Mouse (Mus musculus) MEL (cell line): ENCODE data around the gene 1700020N01Rik. TPM values are rescaled to one million over a fixed set of nuclear protein-coding genes. Genes with fewer than 3 reads are reported as not detected.

ENCODE experiments used
- DNase-seq: peaks from one replicate; pipeline ENCODE4 v3.0.0; 2011; ENCODE audit warnings: low read depth, low spot score
- H3K27ac ChIP-seq: 2 replicates; pipeline ENCODE4 v1.5.1; 2012; ENCODE audit warnings: low read depth, mild to moderate bottlenecking, control low read depth, low read length, moderate library complexity; ENCODE audit not compliant: control insufficient read depth
- H3K27me3 ChIP-seq, 2 experiments: fragments of 150-350 bp in 1 of 2; sonication (generic) in 1 of 2; 2 replicates each; pipeline ENCODE4 v1.6.1; 2012; ENCODE audit warnings: low read length in 2 of 2, mild to moderate bottlenecking in 2 of 2, improper control_type of control experiment in 1 of 2, moderate library complexity in 1 of 2; ENCODE audit not compliant: insufficient read depth in 2 of 2, control insufficient read depth in 1 of 2
- H3K36me3 ChIP-seq, 2 experiments: 2 replicates each; pipeline ENCODE4 v1.6.1; 2012 to 2014; ENCODE audit warnings: low read length in 2 of 2, improper control_type of control experiment in 1 of 2, inconsistent platforms in 1 of 2, mild to moderate bottlenecking in 1 of 2; ENCODE audit not compliant: insufficient read depth in 2 of 2, control insufficient read depth in 1 of 2
- H3K4me1 ChIP-seq, 2 experiments: fragments of 150-350 bp in 1 of 2; sonication (generic) in 1 of 2; 2 replicates each; pipeline ENCODE4 v1.6.1; 2012; ENCODE audit warnings: low read length in 2 of 2, improper control_type of control experiment in 1 of 2, mild to moderate bottlenecking in 1 of 2; ENCODE audit not compliant: insufficient read depth in 2 of 2, control insufficient read depth in 1 of 2
- H3K4me3 ChIP-seq, 2 experiments: fragments of 150-350 bp in 1 of 2; sonication (generic) in 1 of 2; 2 replicates each; pipeline ENCODE4 v1.5.1; 2012; ENCODE audit warnings: low read depth in 2 of 2, low read length in 2 of 2, mild to moderate bottlenecking in 2 of 2, moderate library complexity in 2 of 2, control low read depth in 1 of 2, improper control_type of control experiment in 1 of 2; ENCODE audit not compliant: control insufficient read depth in 1 of 2, insufficient read depth in 1 of 2
- H3K79me2 ChIP-seq: 2 replicates; pipeline ENCODE4 v1.6.1; 2012; ENCODE audit warnings: mild to moderate bottlenecking, low read length, moderate library complexity; ENCODE audit not compliant: control insufficient read depth, poor library complexity, insufficient read depth
- H3K9ac ChIP-seq: 2 replicates; pipeline ENCODE4 v1.6.1; 2012; ENCODE audit warnings: low read depth, mild to moderate bottlenecking, control low read depth, low read length, moderate library complexity; ENCODE audit not compliant: control insufficient read depth, poor library complexity, severe bottlenecking
- H3K9me3 ChIP-seq: fragments of 150-350 bp; sonication (generic); replicated peaks from 2 replicates; pipeline ENCODE4 v1.6.1; 2012; ENCODE audit warnings: mild to moderate bottlenecking, low read length, improper control_type of control experiment, moderate library complexity; ENCODE audit not compliant: insufficient read depth
- CHD1 ChIP-seq: IDR thresholded peaks from 2 replicates; pipeline ENCODE4 v1.6.1; 2012; ENCODE audit warnings: low read depth, mild to moderate bottlenecking, inconsistent platforms, low read length, improper control_type of control experiment
- CHD2 ChIP-seq: IDR thresholded peaks from 2 replicates; pipeline ENCODE4 v1.6.1; 2011; ENCODE audit warnings: low read length, improper control_type of control experiment
- CTCF ChIP-seq, 3 experiments: IDR thresholded peaks in 2 of 3; conservative IDR thresholded peaks in 1 of 3; 2 replicates each; pipeline ENCODE4 v1.5.1; 2011 to 2012; ENCODE audit warnings: low read length in 3 of 3, low read depth in 2 of 3, mild to moderate bottlenecking in 2 of 3, improper control_type of control experiment in 1 of 3, inconsistent platforms in 1 of 3, mixed read lengths in 1 of 3, moderate library complexity in 1 of 3; ENCODE audit not compliant: control insufficient read depth in 1 of 3, insufficient read depth in 1 of 3, poor library complexity in 1 of 3, severe bottlenecking in 1 of 3
- E2F4 ChIP-seq: IDR thresholded peaks from 2 replicates; pipeline ENCODE4 v1.6.1; 2011; ENCODE audit warnings: low read depth, low read length, improper control_type of control experiment, borderline replicate concordance
- ELF1 ChIP-seq: IDR thresholded peaks from 2 replicates; pipeline ENCODE4 v1.6.1; 2014; ENCODE audit warnings: low read depth, mild to moderate bottlenecking, inconsistent platforms, low read length, improper control_type of control experiment, moderate library complexity
- EP300 ChIP-seq, 2 experiments: IDR thresholded peaks; 2 replicates each; pipeline ENCODE4 v1.6.1; 2011; ENCODE audit warnings: improper control_type of control experiment in 2 of 2, low read length in 2 of 2, low read depth in 1 of 2, mild to moderate bottlenecking in 1 of 2
- GABPA ChIP-seq: IDR thresholded peaks from 2 replicates; pipeline ENCODE4 v1.6.1; 2012; ENCODE audit warnings: low read depth, mild to moderate bottlenecking, inconsistent platforms, low read length, improper control_type of control experiment, moderate library complexity
- GATA1 ChIP-seq: IDR thresholded peaks from 2 replicates; pipeline ENCODE4 v1.6.1; 2011; ENCODE audit warnings: low read depth, low read length, improper control_type of control experiment
- HCFC1 ChIP-seq: IDR thresholded peaks from 2 replicates; pipeline ENCODE4 v1.6.1; 2012; ENCODE audit warnings: low read depth, mild to moderate bottlenecking, inconsistent platforms, low read length, improper control_type of control experiment, moderate library complexity
- JUND ChIP-seq: IDR thresholded peaks from 2 replicates; pipeline ENCODE4 v1.6.1; 2011; ENCODE audit warnings: low read depth, mild to moderate bottlenecking, improper control_type of control experiment, low read length
- KAT2A ChIP-seq: conservative IDR thresholded peaks from 2 replicates; pipeline ENCODE4 v1.6.1; 2012; ENCODE audit warnings: low read depth, low read length, improper control_type of control experiment, inconsistent platforms
- MAX ChIP-seq: IDR thresholded peaks from 2 replicates; pipeline ENCODE4 v1.6.1; 2011; ENCODE audit warnings: low read length, improper control_type of control experiment
- MEF2A ChIP-seq: IDR thresholded peaks from 2 replicates; pipeline ENCODE4 v1.6.1; 2014; ENCODE audit warnings: low read depth, mild to moderate bottlenecking, inconsistent platforms, low read length, improper control_type of control experiment; ENCODE audit not compliant: poor library complexity, insufficient replicate concordance, severe bottlenecking; ENCODE audit errors: extremely low read depth
- MYC ChIP-seq: IDR thresholded peaks from 2 replicates; pipeline ENCODE4 v1.6.1; 2011; ENCODE audit warnings: low read depth, mild to moderate bottlenecking, low read length, improper control_type of control experiment, moderate library complexity
- POLR2A ChIP-seq, 2 experiments: IDR thresholded peaks; 2 replicates each; pipeline ENCODE4 v1.6.1; 2011 to 2012; ENCODE audit warnings: low read length in 2 of 2, mild to moderate bottlenecking in 2 of 2, control low read depth in 1 of 2, improper control_type of control experiment in 1 of 2, low read depth in 1 of 2, moderate library complexity in 1 of 2; ENCODE audit not compliant: control insufficient read depth in 1 of 2, insufficient read depth in 1 of 2, poor library complexity in 1 of 2
- POLR2AphosphoS2 ChIP-seq: IDR thresholded peaks from 2 replicates; pipeline ENCODE4 v1.6.1; 2011; ENCODE audit warnings: low read length, improper control_type of control experiment
- POLR2AphosphoS5 ChIP-seq: IDR thresholded peaks from 2 replicates; pipeline ENCODE4 v1.6.1; 2012; ENCODE audit warnings: low read depth, borderline replicate concordance, mild to moderate bottlenecking, inconsistent platforms, low read length, moderate library complexity, mixed read lengths
- RAD21 ChIP-seq: IDR thresholded peaks from 2 replicates; pipeline ENCODE4 v1.6.1; 2011; ENCODE audit warnings: mild to moderate bottlenecking, low read depth, low read length, improper control_type of control experiment
- SIN3A ChIP-seq: IDR thresholded peaks from 2 replicates; pipeline ENCODE4 v1.6.1; 2012; ENCODE audit warnings: low read length, improper control_type of control experiment, inconsistent platforms
- TAL1 ChIP-seq: IDR thresholded peaks from 2 replicates; pipeline ENCODE4 v1.6.1; 2012; ENCODE audit warnings: mild to moderate bottlenecking, inconsistent platforms, low read length, moderate library complexity, mixed read lengths
- TBP ChIP-seq: IDR thresholded peaks from 2 replicates; pipeline ENCODE4 v1.8.0; 2011; ENCODE audit warnings: low read depth, low read length, improper control_type of control experiment
- TCF12 ChIP-seq: IDR thresholded peaks from 2 replicates; pipeline ENCODE4 v1.6.1; 2014; ENCODE audit warnings: low read depth, mild to moderate bottlenecking, inconsistent platforms, low read length, improper control_type of control experiment, moderate library complexity
- UBTF ChIP-seq: IDR thresholded peaks from 2 replicates; pipeline ENCODE4 v1.6.1; 2012; ENCODE audit warnings: low read depth, mild to moderate bottlenecking, inconsistent platforms, low read length, improper control_type of control experiment, moderate library complexity, borderline replicate concordance; ENCODE audit not compliant: insufficient read depth
- USF1 ChIP-seq: IDR thresholded peaks from 2 replicates; pipeline ENCODE4 v1.6.1; 2014; ENCODE audit warnings: low read depth, mild to moderate bottlenecking, inconsistent platforms, low read length, improper control_type of control experiment, moderate library complexity
- USF2 ChIP-seq, 2 experiments: IDR thresholded peaks; 2 replicates each; pipeline ENCODE4 v1.6.1; 2011 to 2012; ENCODE audit warnings: improper control_type of control experiment in 2 of 2, low read length in 2 of 2, borderline replicate concordance in 1 of 2, inconsistent platforms in 1 of 2, low read depth in 1 of 2, mild to moderate bottlenecking in 1 of 2; ENCODE audit not compliant: insufficient read depth in 1 of 2
- ZC3H11A ChIP-seq: IDR thresholded peaks from 2 replicates; pipeline ENCODE4 v1.6.1; 2012; ENCODE audit warnings: low read depth, mild to moderate bottlenecking, inconsistent platforms, low read length, improper control_type of control experiment
- ZKSCAN1 ChIP-seq: IDR thresholded peaks from 2 replicates; pipeline ENCODE4 v1.6.1; 2012; ENCODE audit warnings: low read depth, mild to moderate bottlenecking, inconsistent platforms, low read length, improper control_type of control experiment, moderate library complexity
- ZNF384 ChIP-seq: IDR thresholded peaks from 2 replicates; pipeline ENCODE4 v1.6.1; 2012; ENCODE audit warnings: low read depth, mild to moderate bottlenecking, inconsistent platforms, low read length, improper control_type of control experiment
- polyA plus RNA-seq, 2 experiments: library from polyadenylated mRNA; stranded (reverse) in 1 of 2; unstranded in 1 of 2; fragments of >175 nt in 1 of 2; fragments of >200 nt in 1 of 2; gene quantifications; 2 replicates each; pipeline versions ENCODE4 v1.2.1 to v1.2.4; 2012; ENCODE audit warnings: low replicate concordance in 2 of 2, low read depth in 1 of 2; ENCODE audit not compliant: insufficient read length in 2 of 2, insufficient read depth in 1 of 2, missing spikeins in 1 of 2
- total RNA-seq: library from RNA; depleted of rRNA; stranded (reverse); fragments of 300-350 nt; gene quantifications from 2 replicates; pipeline ENCODE4 v1.2.3, GENCODE M21; 2012; rRNA removed

Gene 1700020N01Rik
- total RNA-seq: not detected in 2 replicates
- under 1 TPM in 1 of 2 experiments, not detected in 1; 0.60 TPM for polyA plus RNA-seq

DNA sequence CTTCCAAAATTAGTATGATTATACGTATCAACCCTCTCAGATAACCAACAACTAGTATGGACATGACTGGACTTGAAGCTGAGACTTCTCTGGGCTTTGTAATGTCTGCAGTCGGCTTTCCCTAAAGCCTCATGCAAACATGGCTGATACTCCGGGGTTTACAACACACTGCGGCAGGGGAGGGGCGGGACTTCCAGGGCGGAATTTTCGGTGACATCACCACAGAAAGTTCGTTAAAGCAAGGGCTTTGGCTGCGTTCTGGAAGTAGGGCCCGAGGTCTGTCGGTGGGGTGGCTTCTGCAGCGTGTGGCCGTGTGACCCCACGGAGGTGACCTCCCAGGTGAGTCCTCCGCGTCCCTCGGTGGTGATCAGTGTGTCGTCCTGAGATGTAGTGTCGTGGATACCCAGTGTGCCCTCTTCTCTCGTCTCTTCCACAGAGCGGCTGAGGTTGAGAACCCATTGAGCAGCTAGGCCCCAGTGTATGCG is at the start of gene 1700020N01Rik:
Gene 1700020N01Rik, plus strand, starts transcription at position 250 of the 485 bp plus-strand sequence.
- no peak for TF ChIP-seq EP300 (IDR thresholded peaks at IDR 0.05; ENCODE audit: low read depth in 1 of 2, low read length in 2 of 2)
- no peak for TF ChIP-seq MYC
- no peak for TF ChIP-seq CTCF (IDR thresholded peaks at IDR 0.05 in 2 of 3, conservative IDR thresholded peaks at IDR 0.05 in 1 of 3; ENCODE audit: control insufficient read depth in 1 of 3, insufficient read depth in 1 of 3, low read depth in 2 of 3, low read length in 3 of 3, poor library complexity in 1 of 3, severe bottlenecking in 1 of 3)
- TF ChIP-seq TCF12: no peak
- TF ChIP-seq CHD1: no peak
- no peak for TF ChIP-seq POLR2AphosphoS5
- TF ChIP-seq TAL1: no peak
- TF ChIP-seq POLR2AphosphoS2: no peak
- no peak for TF ChIP-seq ZNF384
- no peak for TF ChIP-seq JUND
- no peak for TF ChIP-seq HCFC1
- no peak for TF ChIP-seq KAT2A
- no peak for TF ChIP-seq UBTF
- no peak for TF ChIP-seq CHD2
- TF ChIP-seq MAX: no peak
- TF ChIP-seq TBP: no peak
- TF ChIP-seq ZC3H11A: no peak
- TF ChIP-seq USF1: no peak
- TF ChIP-seq GATA1: no peak
- Histone ChIP-seq H3K27me3 (peaks cover 3 to 7% of the 10 kb centered on the region in 2 experiments), H3K9ac (no peak within 1 kb of the TSS), H3K9me3 (no peaks in the 10 kb centered on the region), H3K36me3 (no peaks in the 10 kb centered on the region), H3K4me1 (no peaks in the 10 kb centered on the region), H3K79me2 (no peaks in the 10 kb centered on the region), H3K4me3 (no peak within 1 kb of the TSS), H3K27ac (no peak within 1 kb of the TSS)
- DNase-seq: no peak

DNA sequence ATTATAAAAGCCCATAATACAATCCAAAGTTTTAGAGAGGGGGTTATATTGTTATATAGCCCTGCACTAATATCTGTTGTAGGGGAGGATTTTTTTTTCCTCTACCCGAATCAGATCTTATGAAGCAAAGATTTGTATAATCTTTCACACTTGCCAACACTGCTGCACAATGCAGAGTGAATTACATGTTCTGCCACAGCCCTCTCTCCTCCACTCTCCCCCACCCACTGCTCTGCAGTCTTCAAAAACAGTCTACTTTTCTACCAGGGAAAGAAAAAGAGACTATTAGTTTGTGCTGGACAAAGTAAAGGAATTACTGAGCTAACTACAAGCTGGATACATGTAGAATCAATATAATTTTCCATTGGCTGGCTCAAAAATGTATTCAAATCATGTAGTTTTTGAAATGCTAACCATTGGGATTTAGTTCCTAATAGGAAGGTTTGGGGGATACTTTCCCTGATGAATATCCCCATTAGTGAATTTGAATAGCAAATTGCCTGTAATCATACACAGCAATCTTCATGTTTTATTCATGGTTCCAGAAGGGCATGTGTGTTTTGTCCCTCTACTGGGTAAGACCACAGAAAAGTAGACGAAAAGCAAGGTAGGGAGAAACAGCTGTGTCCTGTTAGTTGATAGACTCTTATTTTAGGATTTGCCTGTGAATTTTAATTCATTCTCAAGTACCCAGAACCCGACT is 49.2 kb upstream of the 1700020N01Rik start:
- TF ChIP-seq SIN3A: no peak
- TF ChIP-seq TCF12: no peak
- TF ChIP-seq ZKSCAN1: no peak
- no peak for TF ChIP-seq RAD21
- TF ChIP-seq ZC3H11A: no peak
- TF ChIP-seq POLR2A (IDR thresholded peaks at IDR 0.05; ENCODE audit: control insufficient read depth in 1 of 2, insufficient read depth in 1 of 2, low read depth in 1 of 2, low read length in 2 of 2, poor library complexity in 1 of 2): no peak
- TF ChIP-seq USF2 (IDR thresholded peaks at IDR 0.05; ENCODE audit: borderline replicate concordance in 1 of 2, insufficient read depth in 1 of 2, low read depth in 1 of 2, low read length in 2 of 2): no peak
- no peak for TF ChIP-seq GABPA
- no peak for TF ChIP-seq CHD2
- no peak for TF ChIP-seq GATA1
- TF ChIP-seq CHD1: no peak
- no peak for TF ChIP-seq HCFC1
- TF ChIP-seq MEF2A: no peak
- TF ChIP-seq E2F4: no peak
- no peak for TF ChIP-seq ELF1
- no peak for TF ChIP-seq POLR2AphosphoS2

More for the DNA sequence above, 49.2 kb upstream of the 1700020N01Rik start:
- Histone ChIP-seq H3K9ac (no peak overlapping the region), H3K4me3 (no peak overlapping the region), H3K36me3 (no peaks in the 10 kb centered on the region), H3K79me2 (no peaks in the 10 kb centered on the region), H3K27ac (no peak overlapping the region), H3K27me3 (peaks cover 5 to 20% of the 10 kb centered on the region in 2 experiments), H3K4me1 (no peaks in the 10 kb centered on the region), H3K9me3 (no peaks in the 10 kb centered on the region)
- no peak for DNase-seq
